Mouse (Mus musculus): ENCODE data around the gene Nadsyn1. TPM values are rescaled to one million over a fixed set of nuclear protein-coding genes. Genes with fewer than 3 reads are reported as not detected.

Nadsyn1 gene
- polyA plus RNA-seq, 1 experiment from 2014 or later: 7.2 TPM

- H3K9me3 ChIP-seq: no peaks in the 10 kb centered on the region
- peaks cover 12% of the 10 kb centered on the region for H3K4me1 ChIP-seq (replicated peaks)
- peak overlapping the region; percentile 4; the same call in 1 of the 2 replicates for H3K9ac ChIP-seq
- H3K4me3 ChIP-seq: peak overlapping the region; percentile 11; the same call in 1 of the 2 replicates
- WGBS: 3% methylated on average over 16 of the region's 16 CpGs
- H3K36me3 ChIP-seq: no peaks in the 10 kb centered on the region
- no peaks in the 10 kb centered on the region for H3K27me3 ChIP-seq
- peak overlapping the region; percentile 56 for H3K4me2 ChIP-seq
- peak; percentile 90 for ATAC-seq (ENCODE audit: low FRiP score, low read depth)
- H3K27ac ChIP-seq (replicated peaks): peak overlapping the region; percentile 72
Measured at GRCm38 (mm10) chr7:143748041-143748868, 74.4 kb downstream of the Nadsyn1 start.

Small RNA genes within 50 kb of the gene (microRNA-seq; reads per million reads assigned to microRNA genes)
- not detected for gene Gm22064

Other genes starting within 250 kb of the Nadsyn1 start
- 67.9 and 71.6 TPM in 2 replicates for gene Cars, start 222.8 kb downstream of the Nadsyn1 start, polyA plus RNA-seq (2015; fragmentation: Nextera tagmentation; extraction: Ambion mirVana)
- gene Tnfrsf26, start 194.1 kb downstream of the Nadsyn1 start, polyA plus RNA-seq (2015; fragmentation: Nextera tagmentation; extraction: Ambion mirVana): 0.25 and 0.27 TPM in 2 replicates
- 4.9 and 5.1 TPM in 2 replicates for gene Tnfrsf22, start 173.2 kb downstream of the Nadsyn1 start, polyA plus RNA-seq (2015; fragmentation: Nextera tagmentation; extraction: Ambion mirVana)
- 0.90 and 1.6 TPM in 2 replicates for gene Tnfrsf23, start 137.0 kb downstream of the Nadsyn1 start, polyA plus RNA-seq (2015; fragmentation: Nextera tagmentation; extraction: Ambion mirVana)
- gene Osbpl5, start 65.9 kb downstream of the Nadsyn1 start, polyA plus RNA-seq (2015; fragmentation: Nextera tagmentation; extraction: Ambion mirVana): 37.8 and 39.9 TPM in 2 replicates
- not detected in 2 replicates for gene Mrgprg, start 55.9 kb downstream of the Nadsyn1 start, polyA plus RNA-seq (2015; fragmentation: Nextera tagmentation; extraction: Ambion mirVana)
- gene Mrgpre, start 38.3 kb downstream of the Nadsyn1 start, polyA plus RNA-seq (2015; fragmentation: Nextera tagmentation; extraction: Ambion mirVana): 7.0 and 11.2 TPM in 2 replicates
- gene Dhcr7, start 296 bp upstream of the Nadsyn1 start, polyA plus RNA-seq (2015; fragmentation: Nextera tagmentation; extraction: Ambion mirVana): 78.4 and 80.3 TPM in 2 replicates
- gene Gm498, start 44.0 kb upstream of the Nadsyn1 start, polyA plus RNA-seq (2015; fragmentation: Nextera tagmentation; extraction: Ambion mirVana): not detected in 2 replicates
- 8.8 and 10.2 TPM in 2 replicates for gene Shank2, start 179.1 kb upstream of the Nadsyn1 start, polyA plus RNA-seq (2015; fragmentation: Nextera tagmentation; extraction: Ambion mirVana)

Data from hindbrain, embryonic 15.5 days (tissue).